Mouse (Mus musculus) cerebellum, postnatal 14 days (tissue): ENCODE data around the gene Slc13a2.

ENCODE experiments used
- DNase-seq, 2 experiments: peaks; one replicate each; pipeline ENCODE4 v3.0.0; 2021; ENCODE audit warnings: mixed read lengths in 2 of 2

The Slc13a2 gene

DNA sequence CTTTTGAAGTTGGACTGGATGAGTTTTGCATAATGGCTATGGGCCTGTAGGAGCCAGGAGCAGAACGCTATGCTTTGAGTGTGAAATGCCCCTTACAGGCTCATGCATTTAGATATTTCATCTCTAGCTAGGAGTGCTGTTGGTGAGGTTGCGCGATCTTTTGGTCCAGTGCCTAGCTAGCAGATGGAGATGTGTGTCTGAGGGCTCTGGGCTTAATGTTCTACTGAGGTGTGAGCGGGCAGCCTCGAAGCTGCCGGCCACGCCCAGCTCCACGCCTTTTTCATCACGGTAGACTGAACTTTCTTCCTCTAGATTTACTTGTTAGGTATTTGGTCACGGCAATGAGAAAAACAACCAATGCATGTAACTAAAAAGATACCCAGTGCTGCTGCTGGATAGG, 9.2 kb upstream of the Slc13a2 start:
- peak; percentile 58 to 65 for DNase-seq

DNA sequence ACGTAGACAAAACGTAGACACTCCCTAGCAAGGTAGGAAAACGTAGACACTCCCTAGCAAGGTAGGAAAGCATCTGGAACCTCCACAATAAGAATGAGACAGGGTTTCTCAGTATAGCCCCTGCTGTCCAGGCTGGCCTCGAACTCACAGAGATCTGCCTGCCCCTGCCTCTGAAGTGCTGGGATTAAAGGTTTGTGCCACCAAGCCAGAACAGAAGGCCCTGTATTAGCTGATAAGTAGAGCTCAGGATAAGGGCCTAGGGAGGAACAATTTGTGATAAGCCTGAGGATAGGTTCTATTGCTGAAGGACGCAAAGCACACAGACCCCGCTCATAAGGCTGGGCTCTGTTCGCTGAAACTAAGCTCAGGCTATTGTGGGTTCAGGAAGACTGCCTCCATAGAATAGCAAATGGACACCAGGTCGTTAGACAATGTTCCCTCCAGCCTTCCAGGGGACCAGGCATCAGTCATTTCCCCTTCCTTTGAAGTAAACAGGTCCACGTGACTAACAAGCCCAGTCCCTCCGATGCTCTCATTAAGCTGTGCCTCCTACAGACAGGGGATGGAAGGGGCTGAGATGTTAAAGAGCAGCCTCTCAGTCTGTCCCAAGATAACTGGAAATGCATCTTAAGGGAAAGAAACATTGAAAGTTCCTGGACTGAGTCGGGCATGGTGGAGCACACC, 8.3 kb upstream of the Slc13a2 start:
- no peak for DNase-seq

DNA sequence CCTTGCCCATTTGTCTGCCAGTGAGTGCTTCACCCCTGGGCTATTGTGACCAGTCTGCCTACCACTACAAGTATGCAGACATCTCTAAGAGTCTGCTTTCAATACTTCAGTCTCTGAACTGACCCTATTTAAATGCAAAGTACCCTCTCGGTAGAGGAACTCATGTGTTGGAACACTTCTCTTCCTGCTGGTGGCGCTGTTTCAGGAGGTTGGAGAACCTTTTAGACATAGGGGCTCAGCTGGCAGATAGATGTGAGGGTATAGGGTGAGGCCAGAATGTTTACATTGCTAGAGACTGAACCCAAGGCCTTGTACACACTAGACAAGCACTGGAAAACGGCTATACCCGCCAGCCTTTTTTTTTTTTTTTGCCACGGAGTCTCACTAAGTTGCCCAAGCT, 6.3 kb upstream of the Slc13a2 start:
- DNase-seq, result no peak

DNA sequence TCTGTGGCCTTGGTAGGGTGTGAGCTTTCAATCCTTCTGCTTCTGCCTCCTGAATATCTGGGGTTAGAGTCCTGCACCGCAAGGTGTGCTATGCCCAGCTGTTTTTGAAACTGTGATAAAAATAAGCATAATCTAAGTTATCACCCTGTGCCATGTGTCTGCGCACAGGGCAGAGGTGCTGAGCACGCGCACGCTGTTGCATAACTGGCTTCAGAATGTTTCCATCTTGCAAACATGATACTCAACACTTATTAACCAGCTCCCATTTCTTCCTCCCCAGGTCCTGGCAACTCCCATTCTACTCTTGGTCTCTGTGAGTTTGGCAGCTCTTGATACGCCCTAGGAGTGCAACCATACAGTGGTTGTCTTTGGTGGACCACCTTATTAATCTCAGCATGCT, 5.6 kb upstream of the Slc13a2 start:
- no peak for DNase-seq

DNA sequence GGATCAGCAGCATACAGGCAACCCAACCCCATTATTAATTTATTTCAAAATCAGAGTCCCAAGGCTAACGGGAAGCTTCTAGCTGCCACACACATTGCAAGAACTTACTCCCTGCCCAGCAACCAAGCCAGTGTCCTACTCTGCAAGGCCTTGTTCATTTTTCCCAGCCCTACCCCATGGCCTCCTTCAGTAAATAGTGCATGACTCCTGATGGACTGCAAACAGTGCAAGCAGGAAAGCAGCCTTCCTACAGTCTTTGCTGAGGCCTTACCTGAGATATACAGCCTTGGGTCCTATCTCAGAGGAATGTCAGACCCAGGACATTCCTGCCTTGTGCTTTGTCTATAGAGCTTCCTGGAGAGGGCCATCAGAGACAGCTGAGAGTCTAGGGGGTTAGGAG, 3.6 kb upstream of the Slc13a2 start:
- no peak for DNase-seq

DNA sequence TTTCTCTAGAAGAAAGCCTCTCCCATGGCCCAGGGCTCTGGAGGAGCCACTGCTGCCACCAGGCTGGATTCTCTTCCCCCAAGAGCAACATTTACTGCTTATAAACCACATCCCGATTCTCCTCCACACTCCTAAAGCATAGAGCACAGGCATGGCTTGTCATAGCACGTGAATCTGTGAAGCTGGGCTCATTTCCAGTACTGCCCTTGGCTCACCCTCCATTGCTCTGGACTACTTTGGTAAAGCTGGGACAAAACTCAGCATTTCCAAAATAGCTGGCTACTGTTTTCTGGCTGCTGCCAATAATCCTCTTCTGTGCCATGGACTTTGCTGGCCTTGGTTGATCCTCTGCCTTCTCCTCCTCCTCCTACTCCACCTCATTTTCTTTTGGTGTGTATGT, 2.3 kb upstream of the Slc13a2 start:
- DNase-seq, result peak; percentile 50 to 53

DNA sequence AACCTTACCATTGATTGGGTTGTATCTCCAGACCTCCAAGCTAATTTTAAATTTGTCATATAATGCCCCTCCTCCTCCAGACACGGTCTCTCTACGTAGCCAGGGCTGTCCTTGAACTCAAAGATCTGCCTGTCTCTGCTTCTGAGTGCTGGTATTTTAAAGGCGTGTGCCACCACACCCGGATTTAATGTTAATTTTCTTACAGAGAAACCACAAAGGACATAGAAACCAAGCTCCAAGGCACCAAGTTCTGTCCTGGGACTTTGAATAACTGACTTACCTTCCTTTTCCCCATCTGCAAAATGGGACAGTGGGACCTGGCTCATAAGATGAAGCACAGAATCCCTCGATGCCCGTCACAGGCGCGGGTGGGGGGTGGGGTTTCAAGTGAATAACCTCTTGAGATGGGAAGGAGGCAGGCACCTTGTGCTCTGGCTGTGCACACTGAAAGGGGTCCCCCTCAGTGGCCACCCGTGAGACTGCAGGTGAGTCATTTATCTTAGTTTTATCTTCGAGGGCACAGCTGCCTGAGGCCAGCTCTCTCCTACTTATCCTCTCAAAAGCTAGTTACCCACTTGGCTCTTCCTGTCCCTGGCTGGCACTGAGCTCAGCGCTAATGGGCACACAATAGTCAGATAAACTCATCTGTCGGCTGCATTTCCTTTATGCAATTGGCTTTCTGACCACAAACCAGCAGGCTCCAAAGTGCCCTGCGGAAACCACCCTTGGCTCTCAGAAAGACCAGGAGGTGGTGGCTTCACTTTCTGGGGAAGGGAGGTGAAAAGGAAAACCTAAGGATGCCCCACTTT, 612 bp downstream of the Slc13a2 start:
- DNase-seq, result no peak

DNA sequence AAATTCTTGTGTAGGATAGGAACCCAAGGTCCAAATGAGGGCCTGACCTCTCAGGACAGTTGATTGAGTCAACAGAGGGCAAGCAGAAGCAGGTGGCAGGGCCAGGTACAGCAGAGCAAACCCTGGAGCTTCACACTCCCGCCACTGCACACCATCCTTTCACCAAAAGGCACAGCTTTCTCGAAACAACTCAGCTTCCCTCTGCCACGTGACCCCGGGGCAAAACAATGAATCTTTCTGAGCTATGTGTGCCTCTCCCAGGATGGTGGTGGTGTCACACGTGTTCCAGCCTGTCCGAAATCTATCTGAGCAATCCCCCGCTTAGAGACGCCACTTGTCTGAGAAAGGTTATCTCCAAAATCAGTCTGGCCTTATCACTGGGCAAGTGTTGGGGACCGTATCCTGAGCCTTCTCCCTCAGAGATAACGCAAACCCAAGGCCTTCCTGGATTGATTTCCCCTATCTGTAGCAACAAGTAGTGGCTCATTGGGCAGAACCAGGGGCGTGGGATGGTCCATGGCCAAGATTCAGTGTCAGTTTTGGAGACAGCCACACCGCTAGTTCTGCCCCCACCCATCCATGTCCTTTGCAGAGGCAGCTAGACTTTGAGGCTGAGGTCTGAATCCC, 1.6 kb downstream of the Slc13a2 start:
- DNase-seq, result no peak

DNA sequence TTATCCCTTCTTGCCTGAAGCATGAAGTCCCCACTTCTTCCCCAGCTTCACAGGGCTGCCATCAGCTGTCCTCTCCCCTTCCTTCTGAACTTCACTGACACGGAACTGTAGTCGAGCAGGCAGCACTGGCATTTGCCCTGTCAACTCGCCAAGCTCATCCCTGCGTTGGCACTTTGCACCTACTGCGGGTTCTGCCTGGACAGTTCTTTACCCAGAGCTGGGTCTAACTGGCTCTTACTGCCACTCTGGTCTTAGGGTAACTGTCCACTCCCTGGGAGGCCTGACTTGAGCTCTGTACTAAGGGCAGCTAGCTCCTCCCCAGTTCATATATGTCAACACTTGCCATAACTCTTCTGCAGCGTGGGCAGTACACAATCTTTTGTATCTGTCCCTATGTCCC, 5.2 kb downstream of the Slc13a2 start:
- DNase-seq, result peak in 1 of 2 experiments; percentile 60

DNA sequence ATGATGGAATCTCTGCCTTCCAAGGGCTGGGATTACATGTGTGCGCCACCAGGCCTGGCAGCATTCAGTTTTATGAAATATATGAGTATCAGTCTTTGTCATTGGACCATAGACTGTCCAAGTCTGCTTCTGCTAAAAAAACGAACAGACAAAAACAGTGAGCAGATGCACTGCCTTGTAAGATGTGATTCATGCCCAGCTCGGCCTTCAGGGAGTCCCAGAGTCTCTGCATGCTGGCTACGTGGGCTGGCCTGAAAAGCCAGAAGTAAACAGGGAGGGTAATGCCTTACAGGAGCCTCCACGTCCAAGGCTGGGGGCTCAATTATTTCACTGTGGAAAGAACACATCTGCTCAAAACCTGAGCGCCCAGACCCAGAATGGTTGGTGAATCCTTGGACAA, 9.2 kb downstream of the Slc13a2 start:
- no peak for DNase-seq

DNA sequence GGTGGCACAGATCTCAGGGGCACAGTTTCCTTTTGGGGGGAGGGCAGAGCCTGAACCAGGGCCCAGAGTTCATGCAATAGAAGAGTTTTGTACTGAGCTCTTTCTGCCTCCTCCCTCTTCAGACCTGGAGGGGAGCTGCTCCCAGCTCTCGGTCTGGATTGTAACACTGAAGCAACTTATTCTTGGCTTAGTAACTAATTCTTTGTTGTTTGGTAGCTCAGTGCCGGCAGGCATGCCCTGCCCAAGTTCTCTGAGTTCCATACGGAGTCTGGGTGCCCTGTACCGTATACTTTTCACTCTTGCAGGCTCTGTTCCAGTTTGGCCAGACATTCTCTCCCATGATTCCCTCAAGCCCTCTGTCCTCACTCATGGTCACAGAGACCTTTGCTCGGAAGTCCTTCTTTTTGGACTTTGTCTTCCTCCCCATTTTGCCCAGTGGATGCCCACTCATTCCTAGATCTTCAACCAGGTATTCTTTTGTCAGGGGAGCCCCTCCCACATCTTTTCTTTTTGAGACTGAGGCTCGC, 9.6 kb downstream of the Slc13a2 start:
- no peak for DNase-seq

DNA sequence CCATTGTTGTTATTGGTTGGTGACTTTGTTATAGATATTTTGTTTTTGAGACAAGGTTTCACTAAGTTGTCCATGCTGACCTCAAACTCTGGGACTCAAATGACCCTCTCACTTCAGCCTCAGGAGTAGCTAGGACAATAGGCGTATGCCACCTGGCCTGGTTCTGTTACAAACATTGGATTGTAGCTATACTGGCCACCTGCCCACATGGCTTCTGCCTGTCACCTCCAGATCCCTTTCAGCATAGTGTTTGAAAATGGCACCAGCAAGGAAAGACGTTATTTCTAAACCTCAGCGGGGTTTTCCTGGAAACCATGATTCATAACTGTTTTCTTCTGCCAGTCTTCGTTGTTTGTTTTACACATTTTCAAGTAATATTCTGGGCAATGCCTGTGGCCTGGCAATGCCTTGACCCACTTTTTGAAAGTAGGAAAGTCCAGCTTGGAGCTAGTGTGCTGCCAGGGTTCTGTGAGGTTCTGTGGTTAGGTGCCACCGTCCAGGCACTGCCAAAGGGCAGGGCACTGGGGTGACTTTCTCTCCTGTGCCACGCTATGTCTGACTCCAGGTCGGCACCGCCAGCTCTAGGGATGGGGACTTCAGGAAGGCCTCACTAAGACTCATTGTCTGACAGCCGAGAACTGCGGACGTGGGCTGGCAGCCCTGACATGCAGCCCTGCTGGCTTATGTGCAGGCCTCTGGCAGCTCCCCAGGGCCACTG, 10.3 kb downstream of the Slc13a2 start:
- peak; percentile 50 for DNase-seq

DNA sequence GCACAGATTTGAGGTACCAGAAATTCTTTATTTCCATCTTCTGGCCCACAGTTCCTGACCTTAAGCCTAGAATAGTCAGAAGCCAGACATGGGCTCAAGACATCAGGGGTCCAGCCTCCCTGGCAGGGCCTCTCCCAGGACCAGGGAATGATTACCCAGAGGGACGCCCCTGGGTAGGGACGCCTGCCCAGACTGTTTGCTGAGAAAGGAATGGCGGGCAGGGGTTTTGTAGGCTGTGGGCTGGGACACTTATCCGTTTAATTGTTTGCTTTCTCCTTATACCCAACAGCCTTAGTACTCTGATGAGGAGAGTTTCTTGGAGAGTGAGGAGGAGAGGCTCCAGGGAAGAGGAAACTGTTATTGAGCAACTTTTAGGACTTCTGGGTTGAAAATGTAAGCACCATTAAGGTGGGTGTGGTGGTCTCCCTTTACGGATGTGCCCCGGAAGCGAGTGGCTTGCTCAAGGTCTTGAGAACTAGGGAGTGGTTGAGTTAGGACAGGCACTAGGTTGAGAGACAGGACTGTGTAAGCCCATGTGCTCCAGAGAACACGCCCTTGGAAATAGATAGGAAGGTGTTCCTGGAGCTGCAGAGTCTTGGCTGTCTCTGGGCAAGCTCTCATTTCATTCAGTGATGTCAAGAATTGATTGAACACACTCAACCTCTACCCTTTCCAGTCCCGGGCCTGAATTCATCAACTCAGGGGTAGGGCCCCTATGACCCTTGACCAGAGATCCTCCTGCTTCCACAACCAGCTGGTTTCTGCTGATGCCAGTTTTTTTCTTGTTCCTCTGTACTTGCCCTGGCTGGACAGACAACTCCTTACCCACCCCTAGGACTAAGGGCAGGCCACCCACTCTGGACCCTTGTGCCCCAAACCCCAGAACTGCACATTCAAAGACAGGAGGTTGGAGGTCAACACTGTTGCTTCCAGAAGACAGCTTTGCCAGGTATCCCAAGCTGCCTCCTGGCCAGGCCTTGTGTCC, 13.5 kb downstream of the Slc13a2 start:
- no peak for DNase-seq

DNA sequence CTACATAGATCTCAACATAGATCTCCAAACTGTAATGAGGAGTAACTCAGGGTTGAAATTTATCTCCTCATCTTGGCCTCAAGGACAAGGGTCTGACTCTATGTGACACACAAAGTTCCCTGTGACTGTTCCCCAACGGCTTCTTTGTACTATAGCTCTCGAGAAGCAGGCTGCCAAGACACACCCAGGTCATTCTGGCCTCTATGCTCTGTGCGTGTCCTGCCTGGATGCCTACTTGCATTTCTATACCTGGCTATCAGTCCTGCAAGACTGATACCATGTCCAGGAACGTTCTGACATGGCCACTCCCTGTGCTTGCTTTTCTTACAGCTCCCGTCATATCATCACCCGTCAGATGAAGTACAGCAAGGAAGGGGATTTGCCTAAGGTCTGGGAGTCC, 20.0 kb downstream of the Slc13a2 start:
- no peak for DNase-seq

DNA sequence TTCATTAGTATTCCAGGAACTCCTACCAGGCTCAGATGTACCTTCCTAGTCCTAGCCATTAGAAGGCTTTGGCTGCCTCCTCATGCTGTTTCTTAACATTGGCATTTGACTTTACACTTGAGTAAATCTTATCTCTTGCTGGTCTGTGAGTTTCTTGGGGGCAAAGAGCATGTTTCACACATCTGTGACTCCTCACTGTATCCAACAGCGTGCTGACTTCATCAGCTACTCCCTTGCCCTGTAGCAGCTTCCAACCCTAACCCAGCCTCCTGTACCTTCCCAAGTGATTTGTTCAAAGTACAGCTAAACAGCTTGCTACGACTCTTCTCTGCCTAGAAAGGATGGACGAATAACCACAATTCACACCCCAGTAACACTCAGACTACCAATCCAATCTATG, 20.5 kb downstream of the Slc13a2 start:
- DNase-seq, result no peak

DNA sequence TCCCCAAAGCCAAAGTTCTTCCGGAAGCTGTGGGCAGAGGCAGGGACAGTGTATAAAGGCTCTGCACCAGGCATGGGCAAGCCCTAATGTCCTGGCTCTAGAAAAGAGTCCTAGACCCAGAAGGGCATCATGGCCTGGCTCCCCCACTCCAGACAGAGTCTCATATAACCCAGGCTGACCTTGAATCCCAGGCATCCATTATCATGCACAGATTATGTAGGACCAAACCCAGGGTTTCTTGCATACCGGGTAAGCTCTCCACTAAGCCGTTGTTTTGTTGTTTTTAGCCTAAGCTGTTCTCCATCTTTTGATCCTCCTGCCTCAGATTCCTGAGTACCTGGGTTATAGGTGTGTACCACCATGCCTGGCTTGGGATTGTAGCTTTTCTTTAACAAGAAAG, 21.1 kb downstream of the Slc13a2 start:
- DNase-seq, result no peak

DNA sequence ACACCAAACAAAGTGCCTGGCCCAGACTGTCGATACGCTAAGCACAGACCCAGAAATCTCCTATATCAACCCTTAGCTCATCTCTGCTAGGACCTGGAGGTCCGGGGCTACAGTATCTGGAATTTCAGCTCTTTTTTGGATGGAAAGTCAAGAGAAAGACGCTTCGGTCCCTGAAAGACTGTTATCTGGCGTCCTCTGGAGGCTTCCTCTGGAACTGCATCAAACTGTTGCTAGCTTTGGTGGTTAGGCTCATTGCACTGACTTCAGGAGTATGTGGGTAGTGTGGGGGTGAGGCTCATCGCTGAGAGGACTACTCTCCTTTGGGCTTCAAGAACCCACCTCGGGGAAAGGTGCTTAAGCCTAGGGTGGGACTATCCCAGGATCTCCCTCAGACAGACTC, 22.3 kb downstream of the Slc13a2 start:
- peak; percentile 87 to 93 for DNase-seq

DNA sequence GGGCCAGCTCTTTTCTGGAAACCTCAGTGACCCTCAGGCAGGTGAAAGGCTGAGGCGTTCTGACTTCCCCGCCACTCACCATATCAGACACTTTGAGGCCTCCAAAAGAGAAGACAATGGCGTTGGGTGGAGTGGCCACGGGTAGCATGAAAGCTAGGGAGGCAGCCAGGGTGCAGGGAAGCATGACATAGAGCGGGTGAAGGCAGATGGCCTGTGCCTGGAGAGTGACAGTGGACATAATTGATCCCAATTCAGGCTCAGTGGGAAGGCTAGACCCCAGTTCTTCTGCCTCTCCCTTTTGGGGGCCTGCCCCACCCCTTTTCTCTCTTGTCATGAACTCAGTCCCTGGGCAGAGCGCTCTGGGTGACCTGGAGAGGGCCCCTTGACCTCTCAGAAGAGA, 23.8 kb downstream of the Slc13a2 start:
- peak in 1 of 2 experiments; percentile 20 for DNase-seq

DNA sequence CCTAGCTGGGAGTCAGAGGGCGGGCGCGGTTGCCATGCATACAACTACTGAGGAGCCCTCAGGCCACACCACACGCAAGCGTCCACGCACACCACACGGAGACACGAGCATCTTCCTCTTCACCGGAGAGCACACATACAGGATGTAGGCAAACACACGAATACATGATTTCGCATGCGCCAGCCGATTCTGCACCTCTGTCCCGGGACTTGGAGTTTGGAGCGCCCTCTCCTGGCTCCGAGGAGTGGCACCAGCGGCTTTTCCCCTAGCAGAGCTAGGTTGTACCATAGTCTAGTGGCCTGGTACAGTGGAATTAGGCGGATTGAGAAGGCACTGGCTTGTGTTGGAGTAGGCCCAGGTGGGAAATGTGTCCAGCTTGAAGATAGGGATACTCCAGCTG, 24.6 kb downstream of the Slc13a2 start:
- DNase-seq, result peak; percentile 80 to 87

DNA sequence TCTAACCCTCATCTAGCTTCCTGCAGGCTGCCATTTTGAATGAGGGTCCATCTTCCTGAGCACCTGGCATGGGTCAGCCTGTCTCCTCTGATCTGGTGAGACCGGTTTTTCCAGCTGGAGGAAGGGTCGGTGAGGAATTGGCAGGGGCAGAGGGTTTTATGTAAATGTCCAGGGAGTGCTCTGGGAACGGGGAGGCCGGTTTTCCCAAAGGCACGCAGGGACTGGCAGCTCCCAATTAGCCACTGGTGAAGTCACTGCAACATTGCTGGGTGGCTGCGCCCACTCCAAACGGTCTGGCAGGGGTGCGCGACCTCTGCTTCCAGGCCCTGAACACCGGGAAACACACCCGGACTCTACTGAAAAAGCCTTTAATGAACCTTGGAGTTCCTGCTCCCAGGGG, 25.1 kb downstream of the Slc13a2 start:
- no peak for DNase-seq

DNA sequence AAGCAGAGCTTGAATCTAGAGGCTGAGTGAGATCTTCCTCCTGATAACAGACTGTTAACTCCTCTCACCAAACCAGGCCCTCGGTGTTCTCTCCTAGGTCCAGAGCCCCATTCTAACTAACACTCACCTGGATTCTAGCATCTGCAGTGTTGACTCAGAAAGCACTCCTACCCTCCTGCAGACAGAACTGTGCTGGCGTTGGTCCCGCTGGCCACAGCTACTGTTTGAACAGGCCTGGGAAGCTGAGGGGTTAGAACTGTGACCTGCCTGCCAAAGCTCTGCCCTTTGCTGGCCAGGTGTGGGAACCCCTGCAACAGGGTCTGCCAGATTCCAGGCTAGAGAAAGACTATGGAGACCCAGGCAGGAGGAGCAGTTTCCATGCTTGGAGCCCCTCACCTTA, 29.3 kb downstream of the Slc13a2 start:
- DNase-seq, result peak in 1 of 2 experiments; percentile 27

DNA sequence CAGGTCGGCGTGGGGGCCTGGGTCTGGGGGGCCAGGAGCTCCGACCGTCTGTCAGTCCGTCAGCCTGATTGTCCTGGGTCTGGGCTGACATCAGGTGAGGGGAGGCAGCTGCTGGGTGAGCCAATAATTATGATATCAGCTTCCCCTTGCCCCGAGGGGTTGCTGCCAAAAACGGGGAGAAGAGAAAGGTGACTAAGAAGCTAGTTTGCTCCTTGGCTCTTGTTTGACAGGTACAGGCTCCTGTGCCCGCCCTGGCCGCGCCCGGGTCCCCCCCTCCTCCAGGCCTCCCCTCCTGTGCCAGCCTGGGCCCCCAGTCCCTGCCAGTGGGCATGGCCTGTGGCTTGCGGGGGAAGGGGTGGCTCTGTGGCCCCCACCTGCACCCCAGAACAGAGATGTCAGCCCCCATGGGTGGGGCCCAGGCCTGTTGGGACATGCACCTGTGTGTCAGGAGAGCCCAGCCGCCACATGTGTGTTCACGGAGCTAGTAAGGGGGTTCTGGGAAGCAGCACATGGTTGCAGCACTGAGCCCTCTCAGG, 35.4 kb downstream of the Slc13a2 start, which contains the start of gene Foxn1:
Gene Foxn1, minus strand, starts transcription at position 51 of the 536 bp plus-strand sequence.
- DNase-seq, result no peak
